Mouse (Mus musculus) hindbrain, postnatal 0 days (tissue): ENCODE measurements around the gene Thumpd2. TPM values are rescaled to one million over a fixed set of nuclear protein-coding genes. Genes with fewer than 3 reads are reported as not detected.

Source experiments
- ATAC-seq: fragments of 200-750 bp; cut with Nextera tagmentation; 2 replicates; pipeline ENCODE4 v1.8.0; 2017; ENCODE audit warnings: mild to moderate bottlenecking, moderate TSS enrichment, moderate library complexity
- DNase-seq: peaks from one replicate; pipeline ENCODE4 v3.0.0-alpha.2; 2015; ENCODE audit warnings: low spot score
- H3K27ac ChIP-seq: fragments of 300-500 bp; sonication (generic); 2 replicates; pipeline ENCODE4 v1.5.1; 2014; ENCODE audit warnings: mild to moderate bottlenecking
- H3K27me3 ChIP-seq: fragments of 300-500 bp; sonication (generic); 2 replicates; pipeline ENCODE4 v1.6.1; 2014; ENCODE audit warnings: low read length, mixed read lengths; ENCODE audit not compliant: insufficient read depth
- H3K36me3 ChIP-seq: fragments of 300-500 bp; sonication (generic); 2 replicates; pipeline ENCODE4 v1.6.1; 2014; ENCODE audit warnings: low read length, mixed read lengths; ENCODE audit not compliant: insufficient read depth
- H3K4me1 ChIP-seq: fragments of 300-500 bp; sonication (generic); 2 replicates; pipeline ENCODE4 v1.6.1; 2014; ENCODE audit warnings: antibody characterized with exemption, low read length, mixed read lengths; ENCODE audit not compliant: insufficient read depth
- H3K4me2 ChIP-seq: fragments of 300-500 bp; sonication (generic); 2 replicates; pipeline ENCODE4 v1.6.1; 2014; ENCODE audit warnings: low read depth, mild to moderate bottlenecking, low read length, moderate library complexity, mixed read lengths
- H3K4me3 ChIP-seq: fragments of 300-500 bp; sonication (generic); 2 replicates; pipeline ENCODE4 v1.5.1; 2014; ENCODE audit warnings: low read length
- H3K9ac ChIP-seq: fragments of 300-500 bp; sonication (generic); replicated peaks from 2 replicates; pipeline ENCODE4 v1.6.1; 2014; ENCODE audit warnings: mild to moderate bottlenecking, low read length, moderate library complexity, mixed read lengths
- H3K9me3 ChIP-seq: fragments of 300-500 bp; sonication (generic); 2 replicates; pipeline ENCODE4 v1.6.1; 2016; ENCODE audit warnings: low read length, mixed read lengths
- CTCF ChIP-seq: IDR thresholded peaks from 2 replicates; pipeline ENCODE4 v1.5.1; 2016; ENCODE audit warnings: antibody characterized with exemption, control low read depth, low read depth
- WGBS: fragments of 180-500 bp; shearing (Covaris S2); extraction: QIAGEN DNeasy Blood & Tissue Kit; methylation state at CpG from one replicate; pipeline ENCODE4 v1.1.7; 2014; 5-methylcytosine and 5-hydroxymethylcytosine counted together
- polyA plus RNA-seq: library from polyadenylated mRNA; unstranded; fragments of >200 nt; fragmentation: Nextera tagmentation; extraction: Ambion mirVana; gene quantifications from 2 replicates; pipeline ENCODE4 v1.2.1, GENCODE M21; 2015
- total RNA-seq: library from RNA; depleted of rRNA; stranded (reverse); fragments of >200 nt; gene quantifications from 2 replicates; pipeline ENCODE4 v1.2.3, GENCODE M21; 2014; rRNA removed

Thumpd2 gene
- total and polyA plus RNA-seq, 2 experiments from 2014 or later = 1.8 to 6.0 TPM

DNA sequence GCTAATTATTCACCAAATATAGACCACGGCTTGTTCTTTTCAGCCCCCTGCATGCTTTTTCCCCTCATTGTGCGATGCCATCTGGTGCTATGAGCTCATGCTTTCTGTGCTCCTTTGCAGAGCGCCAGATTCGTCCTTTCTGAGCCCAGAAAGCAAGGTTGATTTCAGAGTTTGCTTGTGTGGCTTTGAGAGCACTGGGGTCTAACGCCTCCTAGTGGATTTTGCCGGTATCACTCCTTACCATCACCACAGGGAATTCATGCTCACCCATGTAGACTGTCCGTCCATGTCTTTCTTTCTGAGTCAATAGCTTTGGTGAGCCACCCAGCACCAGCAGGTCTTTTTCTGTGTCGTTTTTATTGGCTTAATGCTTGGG, 82.5 kb downstream of the Thumpd2 start:
- ATAC-seq (peak; percentile 91), DNase-seq (peak; percentile 95)
- H3K4me2 ChIP-seq = 0 out of 2 replicates have a peak overlapping the region, but pooled peaks have one; percentile 5
- H3K27ac ChIP-seq = peak overlapping the region; percentile 78
- WGBS = 5% methylated on average over 8 of the region's 8 CpGs
- H3K4me1 ChIP-seq = no peaks in the 10 kb centered on the region
- no peak overlapping the region for H3K4me3 ChIP-seq
- H3K27me3 ChIP-seq = no peaks in the 10 kb centered on the region
- H3K9ac ChIP-seq = no peak overlapping the region
- no peaks in the 10 kb centered on the region for H3K9me3 ChIP-seq
- peak; percentile 96 for TF ChIP-seq CTCF
- no peaks in the 10 kb centered on the region for H3K36me3 ChIP-seq

- H3K4me2 ChIP-seq = 0 out of 2 replicates have a peak overlapping the region, but pooled peaks have one; percentile 5
- H3K27me3 ChIP-seq = no peaks in the 10 kb centered on the region
- no peak overlapping the region for H3K9ac ChIP-seq
- H3K9me3 ChIP-seq = no peaks in the 10 kb centered on the region
- 44% methylated on average over 12 of the region's 12 CpGs for WGBS
- H3K4me3 ChIP-seq = no peak overlapping the region
- no peaks in the 10 kb centered on the region for H3K4me1 ChIP-seq
- H3K27ac ChIP-seq = peak overlapping the region; percentile 78
- H3K36me3 ChIP-seq = no peaks in the 10 kb centered on the region
- TF ChIP-seq CTCF = no peak
- peak; percentile 63 for ATAC-seq
- peak; percentile 60 for DNase-seq
Observed at GRCm38 (mm10) chr17:80981721-80982411, 83.0 kb downstream of the Thumpd2 start.

DNA sequence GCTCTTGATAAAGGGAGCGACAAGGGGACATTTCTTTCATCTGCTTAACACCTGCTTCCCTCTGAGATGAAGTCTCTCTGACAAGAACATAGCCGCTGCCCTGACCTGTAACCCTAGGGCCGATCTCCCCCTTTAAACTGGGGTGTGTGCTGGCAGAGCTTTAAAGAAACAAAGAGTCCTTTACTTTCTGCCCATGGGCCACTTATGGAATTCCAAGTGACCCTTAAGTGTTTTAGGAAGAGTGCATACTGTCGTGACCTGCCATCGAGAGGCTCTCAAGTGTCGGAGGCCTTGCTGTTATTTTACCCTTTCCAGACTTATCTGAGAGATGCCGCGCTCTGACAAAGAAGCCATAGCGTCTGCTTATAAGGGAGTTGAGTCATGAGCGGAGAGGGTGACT, 84.8 kb downstream of the Thumpd2 start:
- no peak overlapping the region for H3K9ac ChIP-seq
- no peak overlapping the region for H3K4me2 ChIP-seq
- DNase-seq = no peak
- no peaks in the 10 kb centered on the region for H3K27me3 ChIP-seq
- TF ChIP-seq CTCF = no peak
- no peak overlapping the region for H3K27ac ChIP-seq
- H3K36me3 ChIP-seq = no peaks in the 10 kb centered on the region
- WGBS = 90% methylated on average over 10 of the region's 10 CpGs
- no peaks in the 10 kb centered on the region for H3K9me3 ChIP-seq
- ATAC-seq = no peak
- no peaks in the 10 kb centered on the region for H3K4me1 ChIP-seq
- H3K4me3 ChIP-seq = no peak overlapping the region

DNA sequence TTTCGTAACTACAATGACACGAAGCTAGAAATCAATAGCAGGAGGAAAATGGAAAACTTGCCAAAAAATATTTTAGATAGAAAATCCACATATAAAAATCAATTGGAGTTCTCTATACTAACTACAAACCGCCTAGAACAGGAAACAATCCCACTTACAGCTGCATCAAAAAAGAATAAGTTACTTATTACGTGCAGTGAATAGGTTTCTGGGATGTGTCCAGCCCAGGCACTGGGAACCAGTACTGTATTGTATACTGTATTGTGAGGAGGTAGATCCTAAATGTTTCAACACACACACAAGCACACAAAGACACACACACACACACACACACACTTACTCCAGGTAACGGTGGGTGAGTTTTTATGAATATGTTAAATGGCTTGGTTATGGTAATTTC, 87.6 kb downstream of the Thumpd2 start:
- no peak overlapping the region for H3K4me2 ChIP-seq
- no peak for TF ChIP-seq CTCF
- WGBS = 80% methylated on average over 5 of the region's 5 CpGs
- H3K4me1 ChIP-seq = no peaks in the 10 kb centered on the region
- ATAC-seq = no peak
- H3K27me3 ChIP-seq = no peaks in the 10 kb centered on the region
- H3K4me3 ChIP-seq = no peak overlapping the region
- no peak overlapping the region for H3K9ac ChIP-seq
- DNase-seq = no peak
- H3K9me3 ChIP-seq = no peaks in the 10 kb centered on the region
- H3K36me3 ChIP-seq = no peaks in the 10 kb centered on the region
- no peak overlapping the region for H3K27ac ChIP-seq

Other genes starting within 250 kb of the Thumpd2 start
- 48.8 and 49.9 TPM in 2 replicates for gene Tmem178, start 120.5 kb downstream of the Thumpd2 start, total RNA-seq
- 36.9 and 37.4 TPM in 2 replicates for gene Tmem178, start 120.5 kb downstream of the Thumpd2 start, polyA plus RNA-seq